Mouse (Mus musculus) spleen, postnatal 10 days (tissue): ENCODE data around the gene Sin3b.

Source experiments
- DNase-seq, 2 experiments: peaks; one replicate each; pipeline ENCODE4 v3.0.0; 2021 to 2022; ENCODE audit warnings: low spot score in 2 of 2

Sin3b gene

GRCm38 (mm10) chr8:72753165-72753564 lies 30.1 kb downstream of the Sin3b start:
- peak in 1 of 2 experiments; percentile 9 for DNase-seq

GRCm38 (mm10) chr8:72753781-72754180 lies 30.7 kb downstream of the Sin3b start:
- DNase-seq: no peak

DNA sequence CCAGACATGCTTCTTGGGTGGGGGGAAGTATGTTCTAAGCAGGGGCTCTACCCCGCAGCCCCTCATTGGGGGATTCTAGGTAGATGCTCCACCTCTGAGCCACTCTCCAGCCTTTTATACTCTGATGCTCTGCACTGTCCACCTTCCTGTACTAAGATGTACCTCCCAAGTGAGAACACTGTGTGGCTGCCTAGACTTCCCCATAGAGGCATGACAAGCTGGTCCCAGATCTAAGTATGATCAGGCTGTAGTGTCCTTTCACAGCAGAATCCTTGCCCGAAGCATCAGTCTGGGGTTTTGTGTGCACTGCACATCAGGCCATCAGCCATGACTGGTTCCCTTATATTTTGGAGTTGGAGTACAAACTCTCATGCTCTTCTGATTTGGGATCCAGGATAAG lies 32.9 kb downstream of the Sin3b start:
- DNase-seq: peak in 1 of 2 experiments; percentile 1

- DNase-seq: peak in 1 of 2 experiments; percentile 4
Measured at GRCm38 (mm10) chr8:72756771-72757390, 33.8 kb downstream of the Sin3b start.

- peak in 1 of 2 experiments; percentile 1 for DNase-seq
Measured at GRCm38 (mm10) chr8:72757426-72758195, 34.5 kb downstream of the Sin3b start.

GRCm38 (mm10) chr8:72758310-72758709 lies 35.2 kb downstream of the Sin3b start:
- peak in 1 of 2 experiments; percentile 1 for DNase-seq

DNA sequence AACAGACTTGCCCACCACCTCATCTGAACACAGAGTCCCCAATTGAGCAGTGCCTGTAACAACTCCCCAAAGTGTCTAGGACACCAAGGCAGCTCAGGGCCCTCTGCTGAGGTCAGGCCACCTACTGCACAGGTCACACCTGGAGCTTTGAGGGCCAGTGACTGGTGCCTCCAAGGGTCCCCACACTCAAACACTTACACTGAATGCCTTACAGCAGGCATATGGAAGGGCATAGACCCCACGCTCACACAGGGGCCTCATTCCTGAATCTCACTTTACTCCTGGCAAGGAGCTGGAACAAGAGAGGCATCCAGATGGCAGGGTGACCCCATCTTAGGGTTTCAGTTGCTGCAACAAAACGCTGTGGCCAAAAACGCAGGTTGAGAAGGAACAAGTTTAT lies 37.1 kb downstream of the Sin3b start:
- DNase-seq: no peak

DNA sequence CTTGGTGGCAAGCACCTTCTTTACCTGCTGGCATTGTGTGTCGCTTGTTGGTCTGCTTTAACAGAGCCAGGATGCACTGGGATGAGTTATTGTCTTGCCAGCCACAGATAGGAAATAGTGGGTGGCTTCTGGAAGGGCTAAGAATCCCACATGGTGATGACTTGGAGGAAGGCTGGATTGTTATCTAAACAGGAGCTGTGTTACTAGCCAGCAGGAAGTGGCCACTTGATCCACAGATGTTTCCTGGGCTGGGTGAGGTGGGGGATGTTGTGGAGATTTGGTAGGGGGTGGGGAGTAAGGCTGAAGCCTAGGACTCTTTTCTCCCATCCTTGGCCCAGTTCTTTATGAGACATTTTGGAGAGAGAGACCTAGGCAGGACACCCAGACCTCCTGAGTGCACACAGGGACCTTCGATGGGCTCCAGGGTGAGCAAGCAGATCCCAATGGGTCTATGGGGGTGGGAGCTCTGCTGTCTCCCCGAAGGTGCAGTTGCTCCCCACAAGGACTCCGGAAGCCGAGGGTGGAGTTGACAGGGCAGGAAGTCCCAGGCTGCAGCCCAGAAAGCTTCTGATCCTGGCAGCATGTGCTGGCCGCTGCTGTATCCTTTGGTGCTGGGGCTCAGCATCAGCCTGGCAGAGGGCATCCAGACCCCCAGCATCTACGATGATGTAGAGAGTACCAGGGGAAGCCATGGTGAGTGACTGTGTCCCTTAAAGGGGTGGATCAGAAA lies 38.4 kb downstream of the Sin3b start, which contains the start of gene F2rl3:
F2rl3 (plus strand) TSS at position 559 of the 730 bp plus-strand sequence.
- peak in 1 of 2 experiments; percentile 5 for DNase-seq

- DNase-seq: peak in 1 of 2 experiments; percentile 3
Measured at GRCm38 (mm10) chr8:72762306-72762705, 39.2 kb downstream of the Sin3b start.

GRCm38 (mm10) chr8:72765696-72766095 lies 42.6 kb downstream of the Sin3b start:
- DNase-seq: no peak

DNA sequence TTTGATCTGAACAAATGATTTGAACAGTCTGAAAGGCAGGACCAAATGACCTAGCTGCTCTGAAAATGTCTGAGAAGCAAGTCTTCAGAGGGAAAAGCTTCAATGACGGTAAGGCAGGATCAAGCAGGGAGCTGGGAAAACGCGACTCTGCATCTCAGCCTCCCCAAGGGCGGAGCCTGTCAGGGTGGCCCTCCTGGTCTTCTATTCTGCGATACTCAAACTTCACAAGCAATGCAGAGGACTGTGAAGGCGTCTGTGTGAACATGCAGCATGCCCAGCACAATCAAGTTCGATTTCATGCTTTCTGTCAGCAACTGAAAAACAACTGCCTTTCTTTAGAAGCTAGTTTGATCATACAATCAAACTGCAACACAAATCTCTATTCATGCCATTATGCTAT lies 43.7 kb downstream of the Sin3b start:
- DNase-seq: no peak

DNA sequence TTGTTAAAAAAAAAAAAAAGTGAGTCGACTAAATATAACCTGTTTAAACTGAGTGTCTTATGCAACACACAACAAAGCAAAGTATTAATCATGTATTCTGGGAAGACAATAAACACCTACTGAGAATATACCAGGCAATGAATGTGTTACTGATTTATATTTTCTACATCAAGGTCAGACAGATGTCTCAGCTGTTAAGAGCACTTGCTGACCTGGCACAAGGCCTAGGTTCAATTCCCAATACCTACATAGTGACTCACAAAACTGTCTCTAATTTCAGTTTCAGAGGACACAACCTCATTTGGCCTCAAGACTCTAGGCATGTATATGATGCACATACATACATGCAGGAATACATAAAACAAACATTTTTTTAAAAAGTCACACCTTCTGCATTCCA lies 54.7 kb downstream of the Sin3b start:
- no peak for DNase-seq

DNA sequence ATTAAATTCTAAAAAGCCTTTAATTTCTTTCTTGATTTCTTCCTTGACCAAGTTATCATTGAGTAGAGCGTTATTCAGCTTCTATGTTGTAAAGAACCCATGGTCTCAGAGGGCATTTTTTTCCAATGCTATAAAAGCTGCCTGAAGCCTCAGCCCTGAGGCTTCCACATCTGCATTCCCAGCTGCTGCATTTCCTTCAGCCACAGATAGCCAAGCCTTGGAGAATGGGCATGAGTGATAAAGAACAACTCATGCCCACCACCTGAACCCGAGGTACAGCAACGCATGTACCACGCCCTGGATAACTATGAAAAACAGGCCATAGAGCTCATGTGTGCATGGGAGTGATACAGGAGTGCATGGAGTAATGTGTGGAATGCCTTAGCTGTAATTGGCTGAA lies 57.6 kb downstream of the Sin3b start:
- no peak for DNase-seq

DNA sequence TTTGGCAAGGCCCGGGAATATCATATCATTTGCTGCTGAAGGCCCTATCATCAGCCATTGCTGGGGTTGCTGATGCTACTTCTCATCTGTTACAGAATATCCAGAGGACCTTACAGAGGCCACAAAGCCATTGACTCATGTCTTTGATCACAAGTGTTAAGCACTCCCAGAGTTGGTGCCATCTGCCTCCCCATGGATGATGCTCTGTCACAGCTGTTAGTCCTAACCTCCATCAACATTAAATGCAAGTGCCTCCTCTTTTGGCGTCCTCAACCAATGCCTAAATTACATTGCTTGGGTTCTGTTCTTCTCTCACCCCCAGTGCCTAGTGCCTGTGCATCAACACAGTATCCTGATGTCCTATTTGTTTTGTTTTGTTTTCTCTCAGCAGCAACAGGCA lies 78.5 kb downstream of the Sin3b start:
- no peak for DNase-seq
